Mouse (Mus musculus): ENCODE data around the gene Rtn4r. TPM values are rescaled to one million over a fixed set of nuclear protein-coding genes. Genes with fewer than 3 reads are reported as not detected.

The Rtn4r gene
- total RNA-seq (2014; rRNA removed) (not detected in 2 replicates), polyA plus RNA-seq (2012; rRNA removed) (0.07 TPM in 1 of 2 replicates, not detected in the other)

- WGBS = under 1% methylated on average over 95 of the region's 96 CpGs
- peak within 1 kb of the TSS; percentile 68 for H3K4me3 ChIP-seq (ENCODE audit: insufficient read depth, low read depth, low read length)
- no peaks in the 10 kb centered on the region for H3K36me3 ChIP-seq (ENCODE audit: control insufficient read depth, insufficient read depth, low read length)
- TF ChIP-seq POLR2A (IDR thresholded peaks at IDR 0.05; ENCODE audit: extremely low read depth, insufficient read depth, low read length) (no peak), CTCF (IDR thresholded peaks at IDR 0.05; ENCODE audit: low read depth, low read length) (peak; percentile 57)
- H3K27me3 ChIP-seq (ENCODE audit: control insufficient read depth, insufficient read depth, low read length) = peaks cover 9% of the 10 kb centered on the region; the same call in 1 of the 2 replicates
- no peaks in the 10 kb centered on the region for H3K79me2 ChIP-seq (ENCODE audit: control insufficient read depth, insufficient read depth, low read length)
- H3K9ac ChIP-seq (ENCODE audit: low read depth, low read length) = peak within 1 kb of the TSS; percentile 50; the same call in 1 of the 2 replicates
- no peak for DNase-seq (ENCODE audit: extremely low read depth, low read depth, low spot score)
- no peak within 1 kb of the TSS for H3K27ac ChIP-seq (replicated peaks; ENCODE audit: insufficient read depth, low read depth, low read length)
- H3K4me1 ChIP-seq (ENCODE audit: control insufficient read depth, insufficient read depth, low read length) = no peaks in the 10 kb centered on the region
These were observed at the start of gene Rtn4r for GRCm38 (mm10) chr16:18127241-18127861. Gene Rtn4r, plus strand, starts transcription at chr16:18127642.

GRCm38 (mm10) chr16:18078314-18079015, 49.0 kb upstream of the Rtn4r start:
- no peak for DNase-seq (ENCODE audit: extremely low read depth, low read depth, low spot score)
- H3K4me3 ChIP-seq (ENCODE audit: insufficient read depth, low read depth, low read length) = no peak overlapping the region
- H3K27me3 ChIP-seq (ENCODE audit: control insufficient read depth, insufficient read depth, low read length) = no peaks in the 10 kb centered on the region
- 76% methylated on average over 5 of the region's 5 CpGs for WGBS
- 0 out of 2 replicates have a peak, but pooled peaks cover 4% of the 10 kb centered on the region for H3K79me2 ChIP-seq (ENCODE audit: control insufficient read depth, insufficient read depth, low read length)
- TF ChIP-seq CTCF (IDR thresholded peaks at IDR 0.05; ENCODE audit: low read depth, low read length) (no peak), POLR2A (IDR thresholded peaks at IDR 0.05; ENCODE audit: extremely low read depth, insufficient read depth, low read length) (no peak)
- peaks cover 19% of the 10 kb centered on the region for H3K4me1 ChIP-seq (ENCODE audit: control insufficient read depth, insufficient read depth, low read length)
- H3K27ac ChIP-seq (replicated peaks; ENCODE audit: insufficient read depth, low read depth, low read length) = no peak overlapping the region
- H3K9ac ChIP-seq (ENCODE audit: low read depth, low read length) = no peak overlapping the region
- peaks cover 30% of the 10 kb centered on the region for H3K36me3 ChIP-seq (ENCODE audit: control insufficient read depth, insufficient read depth, low read length)

- DNase-seq (ENCODE audit: extremely low read depth, low read depth, low spot score) = no peak
- Histone ChIP-seq H3K36me3 (ENCODE audit: control insufficient read depth, insufficient read depth, low read length) (peaks cover 30% of the 10 kb centered on the region), H3K4me3 (ENCODE audit: insufficient read depth, low read depth, low read length) (no peak overlapping the region), H3K27ac (replicated peaks; ENCODE audit: insufficient read depth, low read depth, low read length) (no peak overlapping the region), H3K9ac (ENCODE audit: low read depth, low read length) (no peak overlapping the region), H3K27me3 (ENCODE audit: control insufficient read depth, insufficient read depth, low read length) (no peaks in the 10 kb centered on the region), H3K4me1 (ENCODE audit: control insufficient read depth, insufficient read depth, low read length) (peaks cover 23% of the 10 kb centered on the region), H3K79me2 (ENCODE audit: control insufficient read depth, insufficient read depth, low read length) (0 out of 2 replicates have a peak, but pooled peaks cover 4% of the 10 kb centered on the region)
- WGBS = 87% methylated on average over 2 of the region's 2 CpGs
- TF ChIP-seq CTCF (IDR thresholded peaks at IDR 0.05; ENCODE audit: low read depth, low read length) (no peak), POLR2A (IDR thresholded peaks at IDR 0.05; ENCODE audit: extremely low read depth, insufficient read depth, low read length) (no peak)
These were observed 48.1 kb upstream of the Rtn4r start for GRCm38 (mm10) chr16:18079300-18079699.

GRCm38 (mm10) chr16:18080171-18080570, 47.3 kb upstream of the Rtn4r start:
- TF ChIP-seq POLR2A (IDR thresholded peaks at IDR 0.05; ENCODE audit: extremely low read depth, insufficient read depth, low read length) (no peak), CTCF (IDR thresholded peaks at IDR 0.05; ENCODE audit: low read depth, low read length) (no peak)
- DNase-seq (ENCODE audit: extremely low read depth, low read depth, low spot score) = no peak
- WGBS = 89% methylated on average over 7 of the region's 7 CpGs
- Histone ChIP-seq H3K27me3 (ENCODE audit: control insufficient read depth, insufficient read depth, low read length) (no peaks in the 10 kb centered on the region), H3K27ac (replicated peaks; ENCODE audit: insufficient read depth, low read depth, low read length) (peak overlapping the region; percentile 55; the same call in 1 of the 2 replicates), H3K4me1 (ENCODE audit: control insufficient read depth, insufficient read depth, low read length) (peaks cover 30% of the 10 kb centered on the region), H3K4me3 (ENCODE audit: insufficient read depth, low read depth, low read length) (no peak overlapping the region), H3K9ac (ENCODE audit: low read depth, low read length) (no peak overlapping the region), H3K79me2 (ENCODE audit: control insufficient read depth, insufficient read depth, low read length) (0 out of 2 replicates have a peak, but pooled peaks cover 4% of the 10 kb centered on the region), H3K36me3 (ENCODE audit: control insufficient read depth, insufficient read depth, low read length) (peaks cover 26% of the 10 kb centered on the region)

GRCm38 (mm10) chr16:18081149-18081827, 46.2 kb upstream of the Rtn4r start:
- H3K27ac ChIP-seq (replicated peaks; ENCODE audit: insufficient read depth, low read depth, low read length) = peak overlapping the region; percentile 95
- DNase-seq (ENCODE audit: extremely low read depth, low read depth, low spot score) = peak; percentile 95

More at GRCm38 (mm10) chr16:18081149-18081827, 46.2 kb upstream of the Rtn4r start:
- peak; percentile 78 for TF ChIP-seq CTCF (IDR thresholded peaks at IDR 0.05; ENCODE audit: low read depth, low read length)
- TF ChIP-seq POLR2A (IDR thresholded peaks at IDR 0.05; ENCODE audit: extremely low read depth, insufficient read depth, low read length) = no peak
- peaks cover 23% of the 10 kb centered on the region for H3K36me3 ChIP-seq (ENCODE audit: control insufficient read depth, insufficient read depth, low read length)
- H3K79me2 ChIP-seq (ENCODE audit: control insufficient read depth, insufficient read depth, low read length) = 0 out of 2 replicates have a peak, but pooled peaks cover 4% of the 10 kb centered on the region
- no peak overlapping the region for H3K4me3 ChIP-seq (ENCODE audit: insufficient read depth, low read depth, low read length)
- H3K27me3 ChIP-seq (ENCODE audit: control insufficient read depth, insufficient read depth, low read length) = no peaks in the 10 kb centered on the region
- 50% methylated on average over 10 of the region's 10 CpGs for WGBS
- peaks cover 35% of the 10 kb centered on the region for H3K4me1 ChIP-seq (ENCODE audit: control insufficient read depth, insufficient read depth, low read length)
- peak overlapping the region; percentile 5; the same call in 1 of the 2 replicates for H3K9ac ChIP-seq (ENCODE audit: low read depth, low read length)

Data from liver, adult 2 months (tissue).